Comparison of ENCODE assay signal across 12 mouse cellular contexts in the genomic region with DNA sequence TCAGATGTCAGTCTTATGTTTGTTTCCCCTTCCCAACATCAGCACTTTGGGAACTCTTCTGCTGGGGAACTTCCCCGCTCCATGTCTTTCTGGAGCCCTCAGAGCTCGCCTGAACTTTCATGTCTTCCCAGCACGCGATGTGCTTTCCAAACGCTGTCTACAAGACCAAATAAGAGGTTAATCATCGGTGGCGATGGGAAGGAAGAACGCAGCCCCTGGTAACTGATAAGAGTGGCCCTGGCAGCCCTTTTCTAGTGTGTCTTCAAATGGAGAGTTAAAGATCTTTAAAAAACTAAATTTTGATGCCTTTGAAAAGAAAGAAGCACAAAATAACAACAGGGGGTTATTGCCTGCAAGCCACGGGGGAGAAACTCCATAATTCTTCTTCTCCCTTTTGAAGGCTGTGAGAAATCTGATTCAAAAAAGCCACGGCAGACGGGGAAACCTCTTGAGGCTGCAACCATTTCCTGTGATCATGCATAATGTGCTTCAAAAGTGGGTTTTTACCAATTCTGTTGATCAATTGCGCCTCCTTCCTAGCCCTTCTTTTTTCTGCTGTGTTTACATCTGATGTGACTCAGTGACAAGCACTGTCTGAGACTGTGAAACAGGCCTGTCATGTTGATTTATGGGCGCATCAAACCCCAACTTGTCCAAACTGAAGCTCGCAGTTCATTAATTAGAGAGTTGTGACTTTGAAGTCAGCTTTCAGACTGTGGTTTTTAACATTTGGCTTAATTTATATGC.
DNase-seq lines count a peak whose midpoint lies in the region; ATAC-seq and TF ChIP-seq lines count a peak whose summit lies in the region.
"Had no signal": no experiment of that assay in that cellular context is flagged by ENCODE, and none has a peak within 500 bp of the region (broad histone marks: within the 10 kb centered on the region; RNA-seq: fewer than 3 reads in every experiment).

No protein-coding gene starts in this region.

- no peak overlapping the region for H3K27ac ChIP-seq in kidney, postnatal 0 days
- 0 out of 2 replicates have a peak overlapping the region, but pooled peaks have one; percentile 16 for H3K27ac ChIP-seq in brown adipose tissue, adult 24 weeks (replicated peaks; ENCODE audit: low read depth, low read length)
- H3K27ac ChIP-seq in hindbrain, embryonic 11.5 days (ENCODE audit: low read depth, low read length): peak overlapping the region; percentile 56; the same call in 1 of the 2 replicates

- WGBS in kidney, postnatal 0 days: 35% methylated on average over 14 of the region's 14 CpGs
- WGBS in hindbrain, embryonic 11.5 days: 17% methylated on average over 14 of the region's 14 CpGs

- no peak overlapping the region for H3K9ac ChIP-seq in kidney, postnatal 0 days (ENCODE audit: low read depth, low read length)
- H3K9ac ChIP-seq in hindbrain, embryonic 11.5 days (ENCODE audit: low read depth, low read length): no peak overlapping the region

- no peak overlapping the region for H3K4me3 ChIP-seq in kidney, postnatal 0 days (replicated peaks; ENCODE audit: low read depth, low read length)
- no peak overlapping the region for H3K4me3 ChIP-seq in brown adipose tissue, adult 24 weeks (ENCODE audit: insufficient read depth, low read depth, low read length)
- no peak overlapping the region for H3K4me3 ChIP-seq in hindbrain, embryonic 11.5 days (ENCODE audit: low read depth, low read length)

- ATAC-seq in kidney, postnatal 0 days (replicated peaks; ENCODE audit: low FRiP score, low read depth): no peak
- ATAC-seq in hindbrain, embryonic 11.5 days (ENCODE audit: low FRiP score): peak; percentile 70

- H3K9me3 ChIP-seq in kidney, postnatal 0 days (replicated peaks; ENCODE audit: low read length): no peaks in the 10 kb centered on the region
- no peaks in the 10 kb centered on the region for H3K9me3 ChIP-seq in hindbrain, embryonic 11.5 days (ENCODE audit: control insufficient read depth, low read length)

- no peaks in the 10 kb centered on the region for H3K27me3 ChIP-seq in kidney, postnatal 0 days (ENCODE audit: insufficient read depth, low read length)
- H3K27me3 ChIP-seq in hindbrain, embryonic 11.5 days (ENCODE audit: control insufficient read depth, insufficient read depth, low read length): no peaks in the 10 kb centered on the region; the same call in 1 of the 2 replicates

- peak; percentile 40 for DNase-seq in kidney, postnatal 0 days (ENCODE audit: low spot score)
- DNase-seq in kidney, adult 18-20 months: no peak
- peak; percentile 38 for DNase-seq in hindbrain, embryonic 11.5 days (ENCODE audit: low spot score)
- DNase-seq in naive thymus-derived CD4-positive, alpha-beta T cell, adult 2 months (ENCODE audit: low read depth): peak; percentile 74
- DNase-seq in layer of hippocampus, adult 9-11 months: no peak
- no peak for DNase-seq in thymus, postnatal 25 days
- DNase-seq in thymus, postnatal 14 days: no peak
- DNase-seq: adrenal gland, postnatal 14 days; lung, postnatal 4 days; right cerebral cortex, adult 18-20 months; thymus, postnatal 4 days had no signal

- no peaks in the 10 kb centered on the region for H3K36me3 ChIP-seq in kidney, postnatal 0 days (ENCODE audit: insufficient read depth, low read length)
- no peaks in the 10 kb centered on the region for H3K36me3 ChIP-seq in hindbrain, embryonic 11.5 days (ENCODE audit: control insufficient read depth, insufficient read depth, low read length)

- H3K4me2 ChIP-seq in kidney, postnatal 0 days (ENCODE audit: low read length): no peak overlapping the region
- H3K4me2 ChIP-seq in hindbrain, embryonic 11.5 days (replicated peaks; ENCODE audit: low read depth, low read length): no peak overlapping the region

- no peak for TF ChIP-seq CTCF in kidney, postnatal 0 days (IDR thresholded peaks at IDR 0.05; ENCODE audit: low read depth)

- H3K4me1 ChIP-seq in kidney, postnatal 0 days (replicated peaks; ENCODE audit: insufficient read depth, low read length): 0 out of 2 replicates have a peak, but pooled peaks cover 5% of the 10 kb centered on the region
- H3K4me1 ChIP-seq in brown adipose tissue, adult 24 weeks (ENCODE audit: control insufficient read depth, insufficient read depth, insufficient read length, low read length): peaks cover 10% of the 10 kb centered on the region
- H3K4me1 ChIP-seq in hindbrain, embryonic 11.5 days (replicated peaks; ENCODE audit: control insufficient read depth, insufficient read depth, low read length): peaks cover 15% of the 10 kb centered on the region

Comparison
In these comparisons a context has a peak if more than half of its experiments do, and no peak if none do; other contexts are left out.
1. DNase-seq: peak in kidney, postnatal 0 days (single experiment), hindbrain, embryonic 11.5 days (single experiment) and naive thymus-derived CD4-positive, alpha-beta T cell, adult 2 months (single experiment); none in kidney, adult 18-20 months (single experiment), layer of hippocampus, adult 9-11 months (single experiment), thymus, postnatal 25 days (single experiment) and thymus, postnatal 14 days (single experiment).